Mouse (Mus musculus) left cerebral cortex, postnatal 25 days (tissue): ENCODE data around the gene Olfr19. TPM values are rescaled to one million over a fixed set of nuclear protein-coding genes. Genes with fewer than 3 reads are reported as not detected.
"Not testable (repeated sequence)": the region's sequence is repeated elsewhere in the genome, so short reads cannot be mapped to it uniquely, and the experiment has no call there.

Experiments used
- DNase-seq, 2 experiments: peaks; one replicate each; pipeline ENCODE4 v3.0.0; 2022; ENCODE audit warnings: low spot score in 2 of 2, mixed read lengths in 1 of 2
- intact Hi-C: fragments of 180-260 bp; cut with DNase I; formaldehyde crosslinking; loops from one replicate; pipeline ENCODE4 v1.15.1; 2025
- total RNA-seq, 2 experiments: library from RNA; stranded (reverse); gene quantifications; 2 replicates each; pipeline ENCODE4 v1.2.3; 2021

Olfr19 gene
- total RNA-seq: not detected

GRCm38 (mm10) chr16:16676305-16676704 is at the start of gene Olfr19:
Gene Olfr19 (minus strand): TSS chr16:16676405.
- intact Hi-C loops: no loop called here
- no peak for DNase-seq

- intact Hi-C loops: no loop called here
- DNase-seq: no peak
Measured at GRCm38 (mm10) chr16:16684975-16685374, 8.8 kb upstream of the Olfr19 start.

GRCm38 (mm10) chr16:16684053-16684452 is 7.8 kb upstream of the Olfr19 start:
- no peak for DNase-seq
- intact Hi-C loops: no loop called here

- intact Hi-C loops: no loop called here
- no peak for DNase-seq
Measured at GRCm38 (mm10) chr16:16664994-16665393, 11.2 kb downstream of the Olfr19 start.

- DNase-seq, intact Hi-C loops: not testable (repeated sequence)
Measured at GRCm38 (mm10) chr16:16664516-16664915, 11.7 kb downstream of the Olfr19 start.

DNA sequence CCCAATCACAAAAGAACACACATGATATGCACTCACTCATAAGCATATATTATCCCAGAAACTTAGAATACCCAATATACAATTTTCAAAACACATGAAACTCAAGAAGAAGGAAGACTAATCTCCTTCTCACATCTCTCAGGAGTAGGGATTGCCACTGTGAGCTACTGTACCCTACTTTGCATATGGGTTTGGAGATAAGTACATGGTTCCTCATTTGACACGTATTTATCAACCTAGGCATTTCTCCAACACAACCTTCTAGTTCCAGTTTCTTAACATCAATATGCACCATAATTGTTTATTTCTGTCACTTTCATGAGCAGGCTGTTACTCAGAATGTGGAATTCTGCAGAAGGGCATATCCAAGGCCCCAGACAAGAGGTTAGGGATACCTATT is 31.1 kb downstream of the Olfr19 start:
- DNase-seq: no peak
- intact Hi-C loops: no loop called here

- intact Hi-C loops: no loop called here
- DNase-seq: no peak
Measured at GRCm38 (mm10) chr16:16633730-16634129, 42.5 kb downstream of the Olfr19 start.

Other genes starting within 250 kb of the Olfr19 start
- gene Fgd4, start 75.9 kb downstream of the Olfr19 start, total RNA-seq: 10 to 100 TPM; 34.4 to 38.2 TPM
- 1 to 10 TPM; 6.3 to 7.4 TPM for gene Spag6l, start 153.1 kb upstream of the Olfr19 start, total RNA-seq
- not detected for gene Igll1, start 187.6 kb upstream of the Olfr19 start, total RNA-seq
- gene Top3b, start 194.3 kb upstream of the Olfr19 start, total RNA-seq: 10 to 100 TPM; 53.6 to 65.1 TPM
- not detected for gene Vpreb1, start 194.4 kb upstream of the Olfr19 start, total RNA-seq
- gene Ppm1f, start 220.1 kb upstream of the Olfr19 start, total RNA-seq: 10 to 100 TPM; 44.8 to 50.9 TPM